8 mouse cellular contexts compared by ENCODE assay signal in genomic region chr5:150196211-150196585, GRCm38 (mm10).
DNase-seq lines count a peak whose midpoint lies in the region; ATAC-seq and TF ChIP-seq lines count a peak whose summit lies in the region.

No protein-coding gene starts in this region.

- H3K27ac ChIP-seq in heart, postnatal 0 days (ENCODE audit: low read depth): peak overlapping the region; percentile 90

- peak overlapping the region; percentile 61 for H3K4me3 ChIP-seq in heart, postnatal 0 days (ENCODE audit: low read depth, low read length)

- 0 out of 2 replicates have a peak, but pooled peaks cover 2% of the 10 kb centered on the region for H3K9me3 ChIP-seq in heart, postnatal 0 days (replicated peaks; ENCODE audit: control insufficient read depth, low read length)

- WGBS in heart, postnatal 0 days: 4% methylated on average over 6 of the region's 6 CpGs

- ATAC-seq in erythroblast, adult 5-6 weeks (replicated peaks; ENCODE audit: low FRiP score, poor library complexity, severe bottlenecking): peak; percentile 61; the same call in 1 of the 2 replicates
- peak; percentile 90 for ATAC-seq in heart, postnatal 0 days (ENCODE audit: insufficient read depth, low read depth)

- TF ChIP-seq CTCF in heart, postnatal 0 days (IDR thresholded peaks at IDR 0.05; ENCODE audit: low read depth): no peak

- DNase-seq in spleen, adult 18-20 months: peak; percentile 11 to 25
- no peak for DNase-seq in spleen, postnatal 4 days (ENCODE audit: low spot score in 2 of 2)
- DNase-seq in heart, postnatal 0 days (ENCODE audit: low spot score): peak; percentile 91
- peak; percentile 76 for DNase-seq in kidney, postnatal 10 days
- DNase-seq in lung, postnatal 4 days: peak; percentile 32 to 50
- DNase-seq in spleen, postnatal 36 days (ENCODE audit: low spot score in 2 of 2): peak; percentile 38 to 53
- no peak for DNase-seq in layer of hippocampus, adult 18-20 months (ENCODE audit: low spot score in 2 of 2)

- TF ChIP-seq EP300 in heart, postnatal 0 days (IDR thresholded peaks at IDR 0.05; ENCODE audit: low read depth): no peak

- H3K9ac ChIP-seq in heart, postnatal 0 days (replicated peaks; ENCODE audit: low read depth, low read length): peak overlapping the region; percentile 66

- H3K4me1 ChIP-seq in heart, postnatal 0 days (ENCODE audit: control insufficient read depth, insufficient read depth): peaks cover 12% of the 10 kb centered on the region; the same call in 1 of the 2 replicates

- no peaks in the 10 kb centered on the region for H3K27me3 ChIP-seq in heart, postnatal 0 days (ENCODE audit: control insufficient read depth, insufficient read depth, low read length)

- H3K4me2 ChIP-seq in heart, postnatal 0 days (ENCODE audit: low read depth, low read length): peak overlapping the region; percentile 70

- no peaks in the 10 kb centered on the region for H3K36me3 ChIP-seq in heart, postnatal 0 days (replicated peaks; ENCODE audit: control insufficient read depth, insufficient read depth, low read length)

Comparison
In these comparisons a context has a peak if more than half of its experiments do, and no peak if none do; other contexts are left out.
1. DNase-seq: peak in spleen, adult 18-20 months (2 of 2), heart, postnatal 0 days (single experiment), kidney, postnatal 10 days (single experiment), lung, postnatal 4 days (2 of 2) and spleen, postnatal 36 days (2 of 2); none in spleen, postnatal 4 days (0 of 2) and layer of hippocampus, adult 18-20 months (0 of 2).